Mouse (Mus musculus): ENCODE measurements around the gene Vmn1r56.
"Not testable (repeated sequence)": the region's sequence is repeated elsewhere in the genome, so short reads cannot be mapped to it uniquely, and the experiment has no call there.

Gene Vmn1r56

GRCm38 (mm10) chr7:5196647-5197046, at the start of gene Vmn1r56:
Gene Vmn1r56, minus strand, starts transcription at chr7:5196747.
- TF ChIP-seq GATA4 (IDR thresholded peaks at IDR 0.05; ENCODE audit: insufficient replicate concordance, low read length) = not testable (repeated sequence)

GRCm38 (mm10) chr7:5218193-5218592, 21.6 kb upstream of the Vmn1r56 start, which contains the start of gene Vmn1r57:
Gene Vmn1r57, plus strand, starts transcription at chr7:5218493.
- not testable (repeated sequence) for TF ChIP-seq GATA4 (IDR thresholded peaks at IDR 0.05; ENCODE audit: insufficient replicate concordance, low read length)

- TF ChIP-seq GATA4 (IDR thresholded peaks at IDR 0.05; ENCODE audit: insufficient replicate concordance, low read length) = not testable (repeated sequence)
These were observed 47.0 kb downstream of the Vmn1r56 start, which contains the start of gene Vmn1r55 for GRCm38 (mm10) chr7:5149570-5149969. Gene Vmn1r55, minus strand, starts transcription at chr7:5149670.

All from liver, adult (tissue).